Mouse (Mus musculus): Measurements from ENCODE around the gene Sirt6. TPM values are rescaled to one million over a fixed set of nuclear protein-coding genes. Genes with fewer than 3 reads are reported as not detected.
A peak's percentile ranks its signal among the peaks of the same experiment; 100 is the strongest.
"Not testable (repeated sequence)": the region's sequence is repeated elsewhere in the genome, so short reads cannot be mapped to it uniquely, and the experiment has no call there.

Sirt6 gene
- polyA plus RNA-seq, 1 experiment from 2014 or later = 24.6 TPM

- 76% methylated on average over 8 of the region's 8 CpGs for WGBS
- H3K4me2 ChIP-seq = peak overlapping the region; percentile 87
- no peaks in the 10 kb centered on the region for H3K27me3 ChIP-seq (replicated peaks)
- peak overlapping the region; percentile 96; the same call in 1 of the 2 replicates for H3K27ac ChIP-seq (replicated peaks)
- peaks cover 35% of the 10 kb centered on the region for H3K4me1 ChIP-seq
- H3K9me3 ChIP-seq = no peaks in the 10 kb centered on the region
- H3K4me3 ChIP-seq = peak overlapping the region; percentile 74
- 0 out of 2 replicates have a peak, but pooled peaks cover 4% of the 10 kb centered on the region for H3K36me3 ChIP-seq
- no peak for ATAC-seq (ENCODE audit: extremely low read depth, insufficient number of reproducible peaks, low FRiP score, low TSS enrichment)
- H3K9ac ChIP-seq = peak overlapping the region; percentile 96
Observed at GRCm38 (mm10) chr10:81641978-81642647, 14.5 kb upstream of the Sirt6 start.

GRCm38 (mm10) chr10:81641566-81641965, 14.0 kb upstream of the Sirt6 start:
- no peak for ATAC-seq (ENCODE audit: extremely low read depth, insufficient number of reproducible peaks, low FRiP score, low TSS enrichment)
- 91% methylated on average over 2 of the region's 2 CpGs for WGBS
- peaks cover 35% of the 10 kb centered on the region for H3K4me1 ChIP-seq
- H3K4me3 ChIP-seq = no peak overlapping the region
- H3K27me3 ChIP-seq (replicated peaks) = no peaks in the 10 kb centered on the region
- H3K9ac ChIP-seq = 0 out of 2 replicates have a peak overlapping the region, but pooled peaks have one; percentile 96
- H3K36me3 ChIP-seq = no peaks in the 10 kb centered on the region
- no peak overlapping the region for H3K27ac ChIP-seq (replicated peaks)
- H3K9me3 ChIP-seq = no peaks in the 10 kb centered on the region
- no peak overlapping the region; the same call in 1 of the 2 replicates for H3K4me2 ChIP-seq

- H3K4me2 ChIP-seq; H3K9ac ChIP-seq; H3K36me3 ChIP-seq; H3K4me3 ChIP-seq; ATAC-seq (ENCODE audit: extremely low read depth, insufficient number of reproducible peaks, low FRiP score, low TSS enrichment); H3K9me3 ChIP-seq; H3K27me3 ChIP-seq (replicated peaks); H3K27ac ChIP-seq (replicated peaks): not testable (repeated sequence)
- WGBS = 42% methylated on average over 4 of the region's 4 CpGs
- peaks cover 40% of the 10 kb centered on the region for H3K4me1 ChIP-seq
Observed at GRCm38 (mm10) chr10:81640825-81641224, 13.2 kb upstream of the Sirt6 start.

- no peak overlapping the region for H3K9ac ChIP-seq
- H3K9me3 ChIP-seq = no peaks in the 10 kb centered on the region
- no peaks in the 10 kb centered on the region for H3K36me3 ChIP-seq
- H3K4me3 ChIP-seq = no peak overlapping the region
- H3K4me1 ChIP-seq = peaks cover 43% of the 10 kb centered on the region
- no peak for ATAC-seq (ENCODE audit: extremely low read depth, insufficient number of reproducible peaks, low FRiP score, low TSS enrichment)
- 66% methylated on average over 6 of the region's 6 CpGs for WGBS
- no peaks in the 10 kb centered on the region for H3K27me3 ChIP-seq (replicated peaks)
- no peak overlapping the region for H3K27ac ChIP-seq (replicated peaks)
- H3K4me2 ChIP-seq = no peak overlapping the region
Observed at GRCm38 (mm10) chr10:81638101-81638500, 10.5 kb upstream of the Sirt6 start.

- 11% methylated on average over 8 of the region's 8 CpGs for WGBS
- Histone ChIP-seq H3K27ac (replicated peaks) (no peak overlapping the region), H3K27me3 (replicated peaks) (no peaks in the 10 kb centered on the region; the same call in 1 of the 2 replicates), H3K4me1 (peaks cover 28% of the 10 kb centered on the region), H3K4me3 (no peak overlapping the region), H3K36me3 (no peaks in the 10 kb centered on the region), H3K9ac (no peak overlapping the region), H3K9me3 (no peaks in the 10 kb centered on the region), H3K4me2 (no peak overlapping the region)
- ATAC-seq (ENCODE audit: extremely low read depth, insufficient number of reproducible peaks, low FRiP score, low TSS enrichment) = no peak
Observed at GRCm38 (mm10) chr10:81636338-81636737, 8.7 kb upstream of the Sirt6 start.

GRCm38 (mm10) chr10:81633253-81634099, 5.9 kb upstream of the Sirt6 start:
- Histone ChIP-seq H3K9ac (peak overlapping the region; percentile 81), H3K4me2 (peak overlapping the region; percentile 72)

GRCm38 (mm10) chr10:81628390-81628789, 793 bp upstream of the Sirt6 start, which contains the start of gene Ankrd24:
Ankrd24 (plus strand) TSS chr10:81628540.
- no peak for ATAC-seq (ENCODE audit: extremely low read depth, insufficient number of reproducible peaks, low FRiP score, low TSS enrichment)
- Histone ChIP-seq H3K9ac (peak within 1 kb of the TSS; percentile 90), H3K4me3 (peak within 1 kb of the TSS; percentile 84), H3K36me3 (peaks cover 24% of the 10 kb centered on the region), H3K4me2 (peak within 1 kb of the TSS; percentile 92), H3K9me3 (no peaks in the 10 kb centered on the region), H3K4me1 (peaks cover 22% of the 10 kb centered on the region), H3K27ac (replicated peaks) (peak within 1 kb of the TSS; percentile 88), H3K27me3 (replicated peaks) (no peaks in the 10 kb centered on the region; the same call in 1 of the 2 replicates)
- WGBS = 78% methylated on average over 16 of the region's 16 CpGs

More at GRCm38 (mm10) chr10:81633253-81634099, 5.9 kb upstream of the Sirt6 start:
- peak overlapping the region; percentile 66 for H3K27ac ChIP-seq (replicated peaks)
- WGBS = 3% methylated on average over 37 of the region's 37 CpGs
- no peaks in the 10 kb centered on the region for H3K9me3 ChIP-seq
- H3K4me3 ChIP-seq = peak overlapping the region; percentile 63
- peak; percentile 85 for ATAC-seq (ENCODE audit: extremely low read depth, insufficient number of reproducible peaks, low FRiP score, low TSS enrichment)
- H3K4me1 ChIP-seq = peaks cover 16% of the 10 kb centered on the region
- no peaks in the 10 kb centered on the region for H3K36me3 ChIP-seq
- H3K27me3 ChIP-seq (replicated peaks) = no peaks in the 10 kb centered on the region; the same call in 1 of the 2 replicates

GRCm38 (mm10) chr10:81627836-81628220, 231 bp upstream of the Sirt6 start:
- H3K4me1 ChIP-seq = peaks cover 18% of the 10 kb centered on the region
- peaks cover 30% of the 10 kb centered on the region for H3K36me3 ChIP-seq
- WGBS = 52% methylated on average over 7 of the region's 7 CpGs
- H3K4me2 ChIP-seq = peak overlapping the region; percentile 92
- ATAC-seq (ENCODE audit: extremely low read depth, insufficient number of reproducible peaks, low FRiP score, low TSS enrichment) = no peak
- peak overlapping the region; percentile 84 for H3K4me3 ChIP-seq
- H3K9me3 ChIP-seq = no peaks in the 10 kb centered on the region
- H3K9ac ChIP-seq = peak overlapping the region; percentile 90
- no peaks in the 10 kb centered on the region; the same call in 1 of the 2 replicates for H3K27me3 ChIP-seq (replicated peaks)
- peak overlapping the region; percentile 88 for H3K27ac ChIP-seq (replicated peaks)

- Histone ChIP-seq H3K9ac (peak overlapping the region; percentile 90), H3K27me3 (replicated peaks) (no peaks in the 10 kb centered on the region; the same call in 1 of the 2 replicates), H3K4me3 (peak overlapping the region; percentile 84), H3K27ac (replicated peaks) (peak overlapping the region; percentile 88), H3K9me3 (no peaks in the 10 kb centered on the region), H3K36me3 (peaks cover 45% of the 10 kb centered on the region), H3K4me1 (peaks cover 18% of the 10 kb centered on the region), H3K4me2 (peak overlapping the region; percentile 92)
- ATAC-seq (ENCODE audit: extremely low read depth, insufficient number of reproducible peaks, low FRiP score, low TSS enrichment) = no peak
- 84% methylated on average over 22 of the region's 22 CpGs for WGBS
Observed at GRCm38 (mm10) chr10:81626101-81626993, 1.2 kb downstream of the Sirt6 start.

GRCm38 (mm10) chr10:81623441-81623840, 4.2 kb downstream of the Sirt6 start:
- H3K4me2 ChIP-seq = no peak overlapping the region
- no peak overlapping the region for H3K4me3 ChIP-seq
- peaks cover 18% of the 10 kb centered on the region for H3K4me1 ChIP-seq
- no peak for ATAC-seq (ENCODE audit: extremely low read depth, insufficient number of reproducible peaks, low FRiP score, low TSS enrichment)
- peaks cover 51% of the 10 kb centered on the region for H3K36me3 ChIP-seq
- 53% methylated on average over 8 of the region's 8 CpGs for WGBS
- H3K9ac ChIP-seq = no peak overlapping the region
- no peaks in the 10 kb centered on the region for H3K9me3 ChIP-seq
- no peaks in the 10 kb centered on the region for H3K27me3 ChIP-seq (replicated peaks)
- no peak overlapping the region for H3K27ac ChIP-seq (replicated peaks)

Measured in heart, embryonic 13.5 days (tissue).